Mouse (Mus musculus) midbrain, postnatal 0 days (tissue): Measurements from ENCODE around the gene Nfatc3. TPM values are rescaled to one million over a fixed set of nuclear protein-coding genes. Genes with fewer than 3 reads are reported as not detected.
A peak's percentile ranks its signal among the peaks of the same experiment; 100 is the strongest.

Experiments
- ATAC-seq: fragments of 200-750 bp; cut with Nextera tagmentation; 2 replicates; pipeline ENCODE4 v1.8.0; 2017; ENCODE audit warnings: moderate number of reproducible peaks, mild to moderate bottlenecking, moderate TSS enrichment, moderate library complexity; ENCODE audit not compliant: low FRiP score
- DNase-seq: peaks from one replicate; pipeline ENCODE4 v3.0.0-alpha.2; 2015; ENCODE audit warnings: low spot score
- H3K27ac ChIP-seq: fragments of 300-500 bp; sonication (generic); 2 replicates; pipeline ENCODE4 v1.5.1; 2014; ENCODE audit warnings: low read depth, mild to moderate bottlenecking, low read length, mixed read lengths
- H3K27me3 ChIP-seq: fragments of 300-500 bp; sonication (generic); 2 replicates; pipeline ENCODE4 v1.6.1; 2014; ENCODE audit warnings: low read length, control low read depth, mixed read lengths; ENCODE audit not compliant: insufficient read depth
- H3K36me3 ChIP-seq: fragments of 300-500 bp; sonication (generic); 2 replicates; pipeline ENCODE4 v1.6.1; 2014; ENCODE audit warnings: low read length, control low read depth, mixed read lengths; ENCODE audit not compliant: insufficient read depth
- H3K4me1 ChIP-seq: fragments of 300-500 bp; sonication (generic); 2 replicates; pipeline ENCODE4 v1.6.1; 2014; ENCODE audit warnings: mild to moderate bottlenecking, control low read depth, antibody characterized with exemption, low read length, mixed read lengths; ENCODE audit not compliant: insufficient read depth
- H3K4me2 ChIP-seq: fragments of 300-500 bp; sonication (generic); 2 replicates; pipeline ENCODE4 v1.6.1; 2014; ENCODE audit warnings: low read depth, mild to moderate bottlenecking, low read length, mixed read lengths; ENCODE audit not compliant: poor library complexity, severe bottlenecking
- H3K4me3 ChIP-seq: fragments of 300-500 bp; sonication (generic); 2 replicates; pipeline ENCODE4 v1.5.1; 2014; ENCODE audit warnings: low read depth, mild to moderate bottlenecking, low read length, moderate library complexity
- H3K9ac ChIP-seq: fragments of 300-500 bp; sonication (generic); replicated peaks from 2 replicates; pipeline ENCODE4 v1.6.1; 2014; ENCODE audit warnings: mild to moderate bottlenecking, low read length, moderate library complexity, mixed read lengths; ENCODE audit not compliant: poor library complexity, severe bottlenecking
- H3K9me3 ChIP-seq: fragments of 300-500 bp; sonication (generic); 2 replicates; pipeline ENCODE4 v1.6.1; 2016; ENCODE audit warnings: low read length, control low read depth
- CTCF ChIP-seq: IDR thresholded peaks from 2 replicates; pipeline ENCODE4 v1.5.1; 2016; ENCODE audit warnings: antibody characterized with exemption, mild to moderate bottlenecking
- WGBS: fragments of 180-500 bp; shearing (Covaris S2); extraction: QIAGEN DNeasy Blood & Tissue Kit; methylation state at CpG from one replicate; pipeline ENCODE4 v1.1.7; 2014; 5-methylcytosine and 5-hydroxymethylcytosine counted together
- polyA plus RNA-seq: library from polyadenylated mRNA; unstranded; fragments of >200 nt; fragmentation: Nextera tagmentation; extraction: Ambion mirVana; gene quantifications from 2 replicates; pipeline ENCODE4 v1.2.1, GENCODE M21; 2015
- total RNA-seq: library from RNA; depleted of rRNA; stranded (reverse); fragments of >200 nt; gene quantifications from 2 replicates; pipeline ENCODE4 v1.2.3, GENCODE M21; 2014

The Nfatc3 gene
- total and polyA plus RNA-seq, 2 experiments from 2014 or later: 2.7 to 18.0 TPM

- no peak for ATAC-seq
- Histone ChIP-seq H3K9ac (no peak overlapping the region), H3K27me3 (no peaks in the 10 kb centered on the region), H3K36me3 (no peaks in the 10 kb centered on the region), H3K4me3 (no peak overlapping the region), H3K9me3 (no peaks in the 10 kb centered on the region), H3K4me2 (no peak overlapping the region), H3K4me1 (peaks cover 9% of the 10 kb centered on the region; the same call in 1 of the 2 replicates), H3K27ac (no peak overlapping the region)
- no peak for DNase-seq
- WGBS: 88% methylated on average over 6 of the region's 6 CpGs
- TF ChIP-seq CTCF: no peak
These were observed 90.4 kb downstream of the Nfatc3 start for GRCm38 (mm10) chr8:106149025-106149424.

- Histone ChIP-seq H3K4me1 (peaks cover 9% of the 10 kb centered on the region; the same call in 1 of the 2 replicates), H3K4me2 (peak within 1 kb of the TSS; percentile 63), H3K4me3 (peak within 1 kb of the TSS; percentile 77), H3K27ac (no peak within 1 kb of the TSS; the same call in 1 of the 2 replicates), H3K9me3 (no peaks in the 10 kb centered on the region), H3K36me3 (0 out of 2 replicates have a peak, but pooled peaks cover 3% of the 10 kb centered on the region), H3K9ac (peak within 1 kb of the TSS; percentile 79), H3K27me3 (no peaks in the 10 kb centered on the region)
- 2% methylated on average over 38 of the region's 38 CpGs for WGBS
- no peak for TF ChIP-seq CTCF
- DNase-seq: peak; percentile 95
- ATAC-seq: peak; percentile 94
These were observed 91.4 kb downstream of the Nfatc3 start, which contains the start of gene Pla2g15 for GRCm38 (mm10) chr8:106149801-106150652. Pla2g15 (plus strand) TSS chr8:106150399.

GRCm38 (mm10) chr8:106150653-106151000, 92.0 kb downstream of the Nfatc3 start:
- TF ChIP-seq CTCF: no peak
- 21% methylated on average over 8 of the region's 8 CpGs for WGBS
- peak overlapping the region; percentile 77 for H3K4me3 ChIP-seq

GRCm38 (mm10) chr8:106151041-106151440, 92.4 kb downstream of the Nfatc3 start:
- H3K27me3 ChIP-seq: no peaks in the 10 kb centered on the region
- DNase-seq (no peak), ATAC-seq (no peak)
- peak overlapping the region; percentile 79 for H3K9ac ChIP-seq
- peak overlapping the region; percentile 63 for H3K4me2 ChIP-seq
- H3K27ac ChIP-seq: no peak overlapping the region
- H3K4me1 ChIP-seq: peaks cover 9% of the 10 kb centered on the region; the same call in 1 of the 2 replicates
- peak overlapping the region; percentile 77 for H3K4me3 ChIP-seq
- no peak for TF ChIP-seq CTCF
- H3K9me3 ChIP-seq: no peaks in the 10 kb centered on the region
- H3K36me3 ChIP-seq: 0 out of 2 replicates have a peak, but pooled peaks cover 3% of the 10 kb centered on the region
- WGBS: 84% methylated on average over 9 of the region's 9 CpGs

More at GRCm38 (mm10) chr8:106150653-106151000, 92.0 kb downstream of the Nfatc3 start:
- no peak for DNase-seq
- Histone ChIP-seq H3K9ac (peak overlapping the region; percentile 79), H3K9me3 (no peaks in the 10 kb centered on the region), H3K27me3 (no peaks in the 10 kb centered on the region), H3K4me2 (peak overlapping the region; percentile 63), H3K36me3 (0 out of 2 replicates have a peak, but pooled peaks cover 3% of the 10 kb centered on the region), H3K27ac (no peak overlapping the region), H3K4me1 (peaks cover 9% of the 10 kb centered on the region; the same call in 1 of the 2 replicates)
- ATAC-seq: peak; percentile 6; the same call in 1 of the 2 replicates

- Histone ChIP-seq H3K4me3 (no peak overlapping the region), H3K36me3 (0 out of 2 replicates have a peak, but pooled peaks cover 3% of the 10 kb centered on the region), H3K9me3 (no peaks in the 10 kb centered on the region), H3K4me2 (no peak overlapping the region), H3K9ac (no peak overlapping the region), H3K27me3 (no peaks in the 10 kb centered on the region), H3K4me1 (peaks cover 9% of the 10 kb centered on the region; the same call in 1 of the 2 replicates), H3K27ac (no peak overlapping the region)
- no peak for DNase-seq
- no peak for ATAC-seq
- no peak for TF ChIP-seq CTCF
- 80% methylated on average over 4 of the region's 4 CpGs for WGBS
These were observed 94.2 kb downstream of the Nfatc3 start for GRCm38 (mm10) chr8:106152876-106153275.

GRCm38 (mm10) chr8:106157419-106157818, 98.8 kb downstream of the Nfatc3 start:
- no peak overlapping the region for H3K27ac ChIP-seq
- peaks cover 22% of the 10 kb centered on the region for H3K36me3 ChIP-seq
- H3K4me3 ChIP-seq: no peak overlapping the region
- no peaks in the 10 kb centered on the region for H3K9me3 ChIP-seq
- no peaks in the 10 kb centered on the region for H3K4me1 ChIP-seq
- no peak for ATAC-seq
- TF ChIP-seq CTCF: no peak
- H3K4me2 ChIP-seq: no peak overlapping the region
- no peak overlapping the region for H3K9ac ChIP-seq
- DNase-seq: no peak
- WGBS: 100% methylated on average over 1 of the region's 1 CpGs
- H3K27me3 ChIP-seq: no peaks in the 10 kb centered on the region
